Mouse (Mus musculus): ENCODE data around the gene Dnah6.

Dnah6 gene

DNA sequence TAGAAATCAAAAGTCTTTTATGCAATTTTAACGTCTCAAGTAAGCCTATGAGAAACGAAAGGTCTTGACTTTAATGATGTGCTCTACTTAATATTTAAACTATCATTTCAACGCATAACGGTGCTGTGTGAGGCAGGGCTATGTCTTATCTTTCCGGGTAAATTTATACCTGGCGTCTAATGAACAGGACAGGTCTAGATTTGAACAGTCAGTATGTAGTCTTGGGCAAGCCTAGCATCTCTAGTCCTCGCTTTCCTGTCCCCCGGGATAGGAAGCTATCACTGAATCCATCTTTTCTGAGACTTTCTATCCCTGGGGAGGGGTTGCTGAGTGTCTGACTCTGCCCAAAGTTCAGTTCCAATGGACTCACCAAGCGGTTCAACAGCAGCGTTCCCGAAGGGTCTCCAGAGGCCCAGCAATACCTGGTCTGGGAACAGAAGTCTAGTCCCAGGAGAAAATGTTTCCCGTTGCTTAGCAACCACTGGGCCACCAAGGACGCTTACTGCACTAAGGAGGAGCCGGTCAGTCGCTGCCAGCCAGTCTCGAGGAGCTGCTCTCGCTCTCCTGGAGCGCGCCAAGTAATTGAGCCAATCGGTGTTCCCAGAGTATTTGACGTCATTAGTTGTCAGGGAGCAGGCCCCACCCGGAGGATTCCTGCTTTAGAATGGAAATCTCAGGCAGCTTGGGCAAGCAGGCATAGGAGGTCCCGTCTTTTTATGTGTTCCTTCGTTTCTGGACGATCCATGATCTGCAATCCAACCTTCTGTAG, at the start of gene Dnah6:
Gene Dnah6 (minus strand): TSS at position 463 of the 769 bp plus-strand sequence.
- in situ Hi-C loops (cut with MboI; ENCODE audit: low pct_unique_long_range_greater_than_20kb in 1 of 2, low sequenced_read_pairs in 2 of 2, unreplicated experiment in 1 of 2) = loop anchor here in 1 of 2 experiments (10.0 kb wide), 2 partner anchors 77 to 177 kb away; no protein-coding TSS in a partner anchor

GRCm38 (mm10) chr6:73269374-73269773, 47.9 kb upstream of the Dnah6 start:
- in situ Hi-C loops (cut with MboI; ENCODE audit: low pct_unique_long_range_greater_than_20kb in 1 of 2, low sequenced_read_pairs in 2 of 2, unreplicated experiment in 1 of 2) = no loop called here

GRCm38 (mm10) chr6:73267738-73268311, 46.4 kb upstream of the Dnah6 start:
- in situ Hi-C loops (cut with MboI; ENCODE audit: low pct_unique_long_range_greater_than_20kb in 1 of 2, low sequenced_read_pairs in 2 of 2, unreplicated experiment in 1 of 2) = no loop called here

DNA sequence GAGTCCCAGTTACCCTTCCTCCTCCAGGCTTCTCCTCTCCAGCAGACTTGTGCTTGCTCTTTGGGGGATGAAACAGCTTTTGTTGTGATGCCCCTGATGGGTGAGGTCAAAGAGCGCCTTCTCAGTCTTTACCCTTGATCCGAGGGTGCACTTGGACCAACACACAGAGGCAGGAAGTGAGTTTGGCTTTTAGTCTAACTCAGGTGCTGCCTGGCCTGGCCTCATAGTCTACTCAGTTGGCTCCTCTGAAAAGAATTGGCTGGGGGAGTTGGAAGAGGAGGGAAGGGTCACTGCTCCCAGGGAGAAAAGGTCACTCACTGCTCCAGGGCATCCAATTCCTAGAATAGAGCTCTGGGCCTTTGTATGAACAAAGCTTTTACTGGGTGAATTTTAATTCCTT, 43.4 kb upstream of the Dnah6 start:
- in situ Hi-C loops (cut with MboI; ENCODE audit: low pct_unique_long_range_greater_than_20kb in 1 of 2, low sequenced_read_pairs in 2 of 2, unreplicated experiment in 1 of 2) = no loop called here

DNA sequence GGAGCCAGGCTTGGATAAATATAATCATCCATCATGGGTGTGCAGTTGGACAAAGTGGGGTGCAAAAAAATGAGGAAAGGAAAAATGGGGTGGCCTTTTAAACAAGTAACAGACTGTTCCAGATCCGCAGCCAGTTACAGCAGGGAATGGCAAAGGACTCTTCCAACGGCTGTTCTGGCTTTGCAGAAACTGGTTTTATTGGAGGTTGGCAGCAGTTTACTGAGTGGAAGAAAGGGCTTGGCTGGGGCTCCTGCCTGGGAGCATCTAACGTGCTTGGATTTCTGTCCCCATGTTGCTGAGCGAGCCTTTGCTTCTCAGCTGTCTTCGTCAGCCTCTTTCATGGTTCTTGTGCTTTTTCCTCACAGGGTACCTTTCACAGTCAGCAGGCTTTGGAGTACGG, 38.7 kb upstream of the Dnah6 start:
- in situ Hi-C loops (cut with MboI; ENCODE audit: low pct_unique_long_range_greater_than_20kb in 1 of 2, low sequenced_read_pairs in 2 of 2, unreplicated experiment in 1 of 2) = no loop called here

DNA sequence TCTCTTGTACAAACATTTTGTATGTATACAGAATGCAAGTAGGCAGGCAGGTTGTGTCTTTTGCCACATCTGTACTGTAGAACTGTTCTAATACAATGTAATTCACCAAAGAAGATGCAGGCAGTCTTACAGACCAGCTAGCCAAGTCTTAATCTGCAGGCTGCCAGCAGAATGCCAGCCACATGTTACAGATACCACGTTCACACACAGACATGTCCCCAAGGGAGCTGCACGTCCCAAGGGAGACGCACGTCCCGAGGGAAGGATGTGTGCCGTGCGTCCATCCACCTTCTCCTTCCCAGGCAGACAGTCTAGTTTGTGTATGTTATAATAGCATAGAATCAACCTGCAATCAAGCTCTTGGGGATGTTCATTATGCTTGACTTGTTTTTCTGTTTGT, 35.6 kb upstream of the Dnah6 start:
- in situ Hi-C loops (cut with MboI; ENCODE audit: low pct_unique_long_range_greater_than_20kb in 1 of 2, low sequenced_read_pairs in 2 of 2, unreplicated experiment in 1 of 2) = no loop called here

DNA sequence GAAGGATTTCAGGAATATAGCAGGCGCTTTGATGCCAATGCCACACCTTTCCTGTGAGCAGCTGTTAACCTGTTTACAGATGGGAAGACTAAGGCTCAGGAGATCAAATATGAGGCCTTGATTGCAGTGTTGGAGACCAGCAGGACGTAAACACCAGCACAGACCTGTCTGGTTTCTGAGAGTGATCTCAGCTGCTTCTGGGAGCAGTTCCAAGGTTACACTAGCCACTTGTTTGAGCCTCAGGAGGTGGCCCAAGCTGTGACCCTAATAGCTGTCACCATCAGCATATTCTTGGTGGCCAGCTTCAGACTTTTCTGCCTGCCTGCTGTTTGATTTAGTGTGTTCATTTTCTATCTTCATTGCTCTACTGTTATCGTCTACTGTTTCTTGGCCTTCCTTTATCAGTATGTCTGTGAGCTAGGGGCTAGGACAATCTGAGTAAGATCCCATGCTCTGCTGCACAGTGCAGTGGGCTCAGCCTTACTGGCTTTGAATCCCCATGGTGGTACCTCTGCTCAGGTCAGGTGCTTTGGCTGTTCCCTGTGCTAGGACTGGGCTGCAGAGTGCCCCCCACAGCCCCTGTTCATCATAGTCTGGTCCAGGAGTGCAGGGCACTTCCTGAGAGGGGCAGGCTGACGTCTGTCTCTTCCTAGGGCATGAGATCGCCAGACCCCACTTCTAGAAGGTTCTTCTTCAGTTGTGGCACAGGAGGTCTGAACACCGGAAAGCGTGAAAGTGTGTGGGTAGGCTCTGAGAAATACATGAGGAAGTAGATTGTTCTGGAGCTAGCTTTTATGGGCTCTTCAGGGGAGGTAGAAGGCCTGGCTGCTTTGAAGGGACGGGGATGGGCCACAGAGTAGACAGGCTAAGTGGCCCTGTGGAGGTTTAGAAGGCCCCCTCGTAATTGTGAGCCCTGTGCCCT, 33.1 kb upstream of the Dnah6 start:
- in situ Hi-C loops (cut with MboI; ENCODE audit: low pct_unique_long_range_greater_than_20kb in 1 of 2, low sequenced_read_pairs in 2 of 2, unreplicated experiment in 1 of 2) = no loop called here

DNA sequence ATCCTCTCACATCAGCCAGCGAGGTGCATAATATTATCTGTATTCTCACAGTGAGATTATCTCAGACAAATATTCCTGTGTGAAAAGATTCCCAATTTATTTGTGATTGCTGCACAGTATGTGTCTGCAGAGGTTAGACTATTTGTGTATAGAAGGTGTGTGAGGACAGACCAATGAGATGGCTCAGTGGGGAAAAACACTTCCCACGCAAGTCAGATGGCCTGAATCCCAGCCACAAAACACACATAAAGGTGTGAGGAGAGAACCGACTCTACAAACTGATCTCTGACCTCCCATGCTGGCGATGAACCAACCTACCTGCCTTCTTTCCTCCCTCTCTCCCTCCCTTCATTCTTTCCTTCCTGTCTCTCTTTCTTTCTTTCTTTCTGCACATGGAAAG, 32.1 kb upstream of the Dnah6 start:
- in situ Hi-C loops (cut with MboI; ENCODE audit: low pct_unique_long_range_greater_than_20kb in 1 of 2, low sequenced_read_pairs in 2 of 2, unreplicated experiment in 1 of 2) = no loop called here

DNA sequence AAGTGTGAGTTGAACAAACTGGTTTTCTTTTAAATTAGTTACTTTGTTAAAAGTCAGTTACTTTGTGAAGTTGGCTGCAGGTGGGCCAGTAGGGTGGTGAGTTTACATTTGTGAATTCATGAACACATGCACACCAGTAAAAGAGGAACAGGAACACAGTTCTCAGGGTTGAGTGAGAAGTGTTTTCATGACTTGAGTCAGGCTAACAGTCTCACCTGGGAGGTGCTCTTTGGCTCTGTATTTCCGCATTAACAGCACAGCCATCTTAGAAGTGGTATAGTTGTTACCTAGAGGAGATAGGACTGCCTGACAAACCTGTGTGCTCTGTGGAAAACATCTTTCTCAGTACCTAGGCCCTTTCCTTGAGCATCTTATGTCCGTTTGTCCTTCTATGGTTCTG, 31.6 kb upstream of the Dnah6 start:
- in situ Hi-C loops (cut with MboI; ENCODE audit: low pct_unique_long_range_greater_than_20kb in 1 of 2, low sequenced_read_pairs in 2 of 2, unreplicated experiment in 1 of 2) = no loop called here

GRCm38 (mm10) chr6:73252396-73252795, 30.9 kb upstream of the Dnah6 start:
- in situ Hi-C loops (cut with MboI; ENCODE audit: low pct_unique_long_range_greater_than_20kb in 1 of 2, low sequenced_read_pairs in 2 of 2, unreplicated experiment in 1 of 2) = no loop called here

- in situ Hi-C loops (cut with MboI; ENCODE audit: low pct_unique_long_range_greater_than_20kb in 1 of 2, low sequenced_read_pairs in 2 of 2, unreplicated experiment in 1 of 2) = no loop called here
These were observed 29.9 kb upstream of the Dnah6 start for GRCm38 (mm10) chr6:73251336-73251735.

DNA sequence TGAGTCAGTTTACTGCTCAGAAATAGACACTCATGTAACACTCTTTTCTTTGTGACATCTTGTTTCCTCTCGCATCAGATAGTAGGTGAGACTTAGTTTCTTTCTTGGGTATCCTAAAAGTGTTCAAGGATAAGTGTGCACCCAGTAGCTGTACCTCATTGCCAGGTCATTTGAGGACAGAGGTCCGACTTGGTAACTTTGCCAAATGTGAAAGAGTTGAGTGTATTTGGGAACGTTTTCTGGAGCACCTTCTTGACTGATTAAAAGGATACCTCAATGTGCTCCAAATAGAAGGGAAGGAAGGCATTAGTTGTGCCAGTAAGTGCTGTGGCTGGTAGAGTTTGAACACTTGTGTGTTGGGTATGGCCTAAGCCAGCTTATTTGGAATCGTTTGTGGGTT, 28.4 kb upstream of the Dnah6 start:
- in situ Hi-C loops (cut with MboI; ENCODE audit: low pct_unique_long_range_greater_than_20kb in 1 of 2, low sequenced_read_pairs in 2 of 2, unreplicated experiment in 1 of 2) = no loop called here

DNA sequence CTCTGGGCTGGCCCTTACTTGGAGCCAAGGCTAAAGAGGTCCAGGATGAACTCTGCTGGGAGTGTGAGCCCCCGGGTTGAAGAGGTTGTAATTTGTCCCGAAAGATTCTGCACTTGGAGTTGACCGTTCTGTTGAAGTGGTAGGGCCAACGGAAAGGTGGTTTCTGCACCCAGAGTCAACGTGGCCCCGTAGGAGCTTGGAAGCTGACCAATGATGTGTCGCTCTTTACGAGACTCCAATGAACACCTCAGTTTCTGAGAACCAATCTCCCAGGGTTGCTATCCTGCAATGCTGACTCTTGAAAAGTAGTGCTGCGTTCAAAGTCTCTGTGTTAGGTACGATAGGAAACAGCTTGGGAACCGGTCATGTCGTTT, 27.6 kb upstream of the Dnah6 start:
- in situ Hi-C loops (cut with MboI; ENCODE audit: low pct_unique_long_range_greater_than_20kb in 1 of 2, low sequenced_read_pairs in 2 of 2, unreplicated experiment in 1 of 2) = no loop called here

GRCm38 (mm10) chr6:73248237-73249048, 27.0 kb upstream of the Dnah6 start, which contains the start of gene Suclg1:
Gene Suclg1 (plus strand): TSS chr6:73248382.
- in situ Hi-C loops (cut with MboI; ENCODE audit: low pct_unique_long_range_greater_than_20kb in 1 of 2, low sequenced_read_pairs in 2 of 2, unreplicated experiment in 1 of 2) = no loop called here

GRCm38 (mm10) chr6:73247452-73247851, 26.0 kb upstream of the Dnah6 start:
- in situ Hi-C loops (cut with MboI; ENCODE audit: low pct_unique_long_range_greater_than_20kb in 1 of 2, low sequenced_read_pairs in 2 of 2, unreplicated experiment in 1 of 2) = no loop called here

DNA sequence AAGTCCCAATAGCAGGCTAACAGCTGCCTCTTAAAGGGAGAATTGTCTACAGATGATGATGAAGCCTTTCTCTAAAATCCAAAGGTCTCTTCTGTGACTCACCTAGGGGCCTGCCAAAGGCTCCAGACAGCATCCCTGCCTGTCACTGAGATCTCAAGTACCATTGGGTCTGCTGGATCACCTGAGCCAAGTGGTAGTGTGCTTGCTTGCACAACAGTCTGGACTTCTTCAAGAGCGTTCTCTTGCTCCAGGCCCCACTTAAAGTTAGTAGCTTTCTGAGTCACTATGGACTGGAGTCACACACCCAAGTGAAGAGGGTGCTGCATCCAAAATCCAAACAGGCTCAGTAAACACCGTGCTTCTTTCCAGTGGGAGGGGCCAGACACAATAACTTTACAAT, 25.4 kb upstream of the Dnah6 start:
- in situ Hi-C loops (cut with MboI; ENCODE audit: low pct_unique_long_range_greater_than_20kb in 1 of 2, low sequenced_read_pairs in 2 of 2, unreplicated experiment in 1 of 2) = no loop called here

- in situ Hi-C loops (cut with MboI; ENCODE audit: low pct_unique_long_range_greater_than_20kb in 1 of 2, low sequenced_read_pairs in 2 of 2, unreplicated experiment in 1 of 2) = loop anchor here in 1 of 2 experiments (10.0 kb wide), 1 partner anchor 311 kb away; no protein-coding TSS in a partner anchor
These were observed 14.2 kb upstream of the Dnah6 start for GRCm38 (mm10) chr6:73235650-73236049.

DNA sequence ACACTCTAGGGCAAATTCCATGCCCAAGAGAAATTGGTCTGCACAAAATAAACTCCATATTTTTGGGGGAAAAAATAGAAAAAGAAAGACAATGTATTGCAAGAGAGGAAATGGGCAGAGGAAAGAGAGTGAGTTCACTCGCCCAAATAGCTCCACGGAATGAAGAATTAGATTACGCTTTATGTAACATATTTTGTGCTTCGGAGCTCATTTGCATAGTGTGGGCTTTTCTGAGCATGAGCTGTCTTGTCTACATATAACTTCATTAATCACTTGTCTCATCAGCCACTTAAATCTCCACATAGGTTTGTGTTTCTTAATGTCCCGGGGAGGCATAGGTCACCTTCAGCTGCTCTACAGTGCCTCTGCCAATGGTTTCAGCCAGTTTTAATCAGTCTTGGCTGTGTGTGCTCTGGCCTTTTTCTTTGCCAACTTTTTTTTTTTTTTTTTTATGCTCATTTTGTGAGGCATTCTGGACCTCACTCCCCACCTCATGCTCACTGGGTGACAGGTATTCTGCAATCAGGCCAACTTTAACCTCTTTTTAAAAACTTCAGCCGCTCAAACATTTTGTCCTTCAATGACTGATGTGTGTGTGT, 12.9 kb upstream of the Dnah6 start:
- in situ Hi-C loops (cut with MboI; ENCODE audit: low pct_unique_long_range_greater_than_20kb in 1 of 2, low sequenced_read_pairs in 2 of 2, unreplicated experiment in 1 of 2) = loop anchor here in 1 of 2 experiments (10.0 kb wide), 1 partner anchor 310 kb away; no protein-coding TSS in a partner anchor

All from mouse embryonic stem cell (cell line).